Mouse (Mus musculus): Measurements from ENCODE around the gene Dnah6. TPM values are rescaled to one million over a fixed set of nuclear protein-coding genes. Genes with fewer than 3 reads are reported as not detected.

Dnah6 gene
- total and polyA plus RNA-seq, 3 experiments = 0.01 to 0.05 TPM; not detected in 1

- H3K4me3 ChIP-seq (ENCODE audit: low read depth, low read length) = no peak overlapping the region
- no peaks in the 10 kb centered on the region for H3K27me3 ChIP-seq (ENCODE audit: insufficient read depth, low read length)
- no peak for DNase-seq (ENCODE audit: low spot score)
- no peaks in the 10 kb centered on the region for H3K4me1 ChIP-seq (ENCODE audit: insufficient read depth, low read depth, low read length)
- TF ChIP-seq POLR2AphosphoS5 (IDR thresholded peaks at IDR 0.05; ENCODE audit: insufficient replicate concordance, low read depth, low read length) (no peak), GATA2 (IDR thresholded peaks at IDR 0.05; ENCODE audit: borderline replicate concordance, low read depth, low read length) (no peak), CTCF (IDR thresholded peaks at IDR 0.05; ENCODE audit: low read depth, low read length) (no peak), TAL1 (conservative IDR thresholded peaks at IDR 0.05; ENCODE audit: low read depth, low read length) (no peak), GATA1 (IDR thresholded peaks at IDR 0.05; ENCODE audit: borderline replicate concordance, low read length) (no peak)
- H3K36me3 ChIP-seq (replicated peaks) = no peaks in the 10 kb centered on the region
- H3K9me3 ChIP-seq (replicated peaks) = peaks cover 7% of the 10 kb centered on the region
- ATAC-seq (ENCODE audit: extremely low read depth, insufficient number of reproducible peaks, low FRiP score, poor library complexity, severe bottlenecking) = no peak
Measured at GRCm38 (mm10) chr6:73059162-73059561, 162.3 kb downstream of the Dnah6 start.

GRCm38 (mm10) chr6:73055347-73055746 is 166.1 kb downstream of the Dnah6 start:
- DNase-seq (ENCODE audit: low spot score) (no peak), ATAC-seq (ENCODE audit: extremely low read depth, insufficient number of reproducible peaks, low FRiP score, poor library complexity, severe bottlenecking) (no peak)
- Histone ChIP-seq H3K4me3 (ENCODE audit: low read depth, low read length) (no peak overlapping the region), H3K4me1 (ENCODE audit: insufficient read depth, low read depth, low read length) (no peaks in the 10 kb centered on the region), H3K9me3 (replicated peaks) (peaks cover 7% of the 10 kb centered on the region), H3K27me3 (ENCODE audit: insufficient read depth, low read length) (no peaks in the 10 kb centered on the region), H3K36me3 (replicated peaks) (no peaks in the 10 kb centered on the region)
- TF ChIP-seq CTCF (IDR thresholded peaks at IDR 0.05; ENCODE audit: low read depth, low read length) (no peak), GATA2 (IDR thresholded peaks at IDR 0.05; ENCODE audit: borderline replicate concordance, low read depth, low read length) (no peak), GATA1 (IDR thresholded peaks at IDR 0.05; ENCODE audit: borderline replicate concordance, low read length) (no peak), TAL1 (conservative IDR thresholded peaks at IDR 0.05; ENCODE audit: low read depth, low read length) (no peak)

GRCm38 (mm10) chr6:73054807-73055206 is 166.6 kb downstream of the Dnah6 start:
- TF ChIP-seq GATA1 (IDR thresholded peaks at IDR 0.05; ENCODE audit: borderline replicate concordance, low read length) (no peak), POLR2AphosphoS5 (IDR thresholded peaks at IDR 0.05; ENCODE audit: insufficient replicate concordance, low read depth, low read length) (no peak), TAL1 (conservative IDR thresholded peaks at IDR 0.05; ENCODE audit: low read depth, low read length) (no peak), CTCF (IDR thresholded peaks at IDR 0.05; ENCODE audit: low read depth, low read length) (no peak), GATA2 (IDR thresholded peaks at IDR 0.05; ENCODE audit: borderline replicate concordance, low read depth, low read length) (no peak)
- Histone ChIP-seq H3K4me3 (ENCODE audit: low read depth, low read length) (no peak overlapping the region), H3K36me3 (replicated peaks) (no peaks in the 10 kb centered on the region), H3K9me3 (replicated peaks) (peaks cover 7% of the 10 kb centered on the region), H3K4me1 (ENCODE audit: insufficient read depth, low read depth, low read length) (no peaks in the 10 kb centered on the region), H3K27me3 (ENCODE audit: insufficient read depth, low read length) (no peaks in the 10 kb centered on the region)
- DNase-seq (ENCODE audit: low spot score) = no peak
- no peak for ATAC-seq (ENCODE audit: extremely low read depth, insufficient number of reproducible peaks, low FRiP score, poor library complexity, severe bottlenecking)

- Histone ChIP-seq H3K4me3 (ENCODE audit: low read depth, low read length) (no peak overlapping the region), H3K27me3 (ENCODE audit: insufficient read depth, low read length) (no peaks in the 10 kb centered on the region), H3K36me3 (replicated peaks) (no peaks in the 10 kb centered on the region), H3K4me1 (ENCODE audit: insufficient read depth, low read depth, low read length) (no peaks in the 10 kb centered on the region), H3K9me3 (replicated peaks) (peaks cover 7% of the 10 kb centered on the region)
- DNase-seq (ENCODE audit: low spot score) (no peak), ATAC-seq (ENCODE audit: extremely low read depth, insufficient number of reproducible peaks, low FRiP score, poor library complexity, severe bottlenecking) (no peak)
- TF ChIP-seq GATA1 (IDR thresholded peaks at IDR 0.05; ENCODE audit: borderline replicate concordance, low read length) (no peak), POLR2AphosphoS5 (IDR thresholded peaks at IDR 0.05; ENCODE audit: insufficient replicate concordance, low read depth, low read length) (no peak), GATA2 (IDR thresholded peaks at IDR 0.05; ENCODE audit: borderline replicate concordance, low read depth, low read length) (no peak), CTCF (IDR thresholded peaks at IDR 0.05; ENCODE audit: low read depth, low read length) (no peak), TAL1 (conservative IDR thresholded peaks at IDR 0.05; ENCODE audit: low read depth, low read length) (no peak)
Measured at GRCm38 (mm10) chr6:73053526-73053925, 167.9 kb downstream of the Dnah6 start.

- no peaks in the 10 kb centered on the region for H3K27me3 ChIP-seq (ENCODE audit: insufficient read depth, low read length)
- no peak for TF ChIP-seq GATA1 (IDR thresholded peaks at IDR 0.05; ENCODE audit: borderline replicate concordance, low read length)
- no peak for TF ChIP-seq CTCF (IDR thresholded peaks at IDR 0.05; ENCODE audit: low read depth, low read length)
- no peak for TF ChIP-seq GATA2 (IDR thresholded peaks at IDR 0.05; ENCODE audit: borderline replicate concordance, low read depth, low read length)
- TF ChIP-seq POLR2AphosphoS5 (IDR thresholded peaks at IDR 0.05; ENCODE audit: insufficient replicate concordance, low read depth, low read length) = no peak
- no peak for TF ChIP-seq TAL1 (conservative IDR thresholded peaks at IDR 0.05; ENCODE audit: low read depth, low read length)
- H3K4me3 ChIP-seq (ENCODE audit: low read depth, low read length) = no peak overlapping the region
- H3K9me3 ChIP-seq (replicated peaks) = no peaks in the 10 kb centered on the region
- H3K4me1 ChIP-seq (ENCODE audit: insufficient read depth, low read depth, low read length) = no peaks in the 10 kb centered on the region
- ATAC-seq (ENCODE audit: extremely low read depth, insufficient number of reproducible peaks, low FRiP score, poor library complexity, severe bottlenecking) (no peak), DNase-seq (ENCODE audit: low spot score) (no peak)
- no peaks in the 10 kb centered on the region for H3K36me3 ChIP-seq (replicated peaks)
Measured at GRCm38 (mm10) chr6:73047259-73047658, 174.2 kb downstream of the Dnah6 start.

- Histone ChIP-seq H3K36me3 (replicated peaks) (no peaks in the 10 kb centered on the region), H3K4me1 (ENCODE audit: insufficient read depth, low read depth, low read length) (no peaks in the 10 kb centered on the region), H3K9me3 (replicated peaks) (no peaks in the 10 kb centered on the region), H3K4me3 (ENCODE audit: low read depth, low read length) (no peak overlapping the region), H3K27me3 (ENCODE audit: insufficient read depth, low read length) (no peaks in the 10 kb centered on the region)
- no peak for ATAC-seq (ENCODE audit: extremely low read depth, insufficient number of reproducible peaks, low FRiP score, poor library complexity, severe bottlenecking)
- no peak for DNase-seq (ENCODE audit: low spot score)
- TF ChIP-seq GATA2 (IDR thresholded peaks at IDR 0.05; ENCODE audit: borderline replicate concordance, low read depth, low read length) = no peak
- TF ChIP-seq TAL1 (conservative IDR thresholded peaks at IDR 0.05; ENCODE audit: low read depth, low read length) = no peak
- no peak for TF ChIP-seq CTCF (IDR thresholded peaks at IDR 0.05; ENCODE audit: low read depth, low read length)
- TF ChIP-seq GATA1 (IDR thresholded peaks at IDR 0.05; ENCODE audit: borderline replicate concordance, low read length) = no peak
- no peak for TF ChIP-seq POLR2AphosphoS5 (IDR thresholded peaks at IDR 0.05; ENCODE audit: insufficient replicate concordance, low read depth, low read length)
Measured at GRCm38 (mm10) chr6:73045944-73046343, 175.5 kb downstream of the Dnah6 start.

Measured in G1E (cell line).